8 mouse cellular contexts compared by ENCODE assay signal in genomic region chr4:95082481-95083088, GRCm38 (mm10). TPM values are rescaled to one million over a fixed set of nuclear protein-coding genes. Genes with fewer than 3 reads are reported as not detected.
A peak's percentile ranks its signal among the peaks of the same experiment; 100 is the strongest.
DNase-seq lines count a peak whose midpoint lies in the region; ATAC-seq and TF ChIP-seq lines count a peak whose summit lies in the region.

No protein-coding gene starts in this region.

- no peak for TF ChIP-seq POLR2A in thymus, adult 2 months (IDR thresholded peaks at IDR 0.05; ENCODE audit: control insufficient read depth, extremely low read depth, insufficient read depth, low read length, poor library complexity)

- H3K4me1 ChIP-seq in thymus, adult 2 months (replicated peaks; ENCODE audit: control insufficient read depth, insufficient read depth, low read length): no peaks in the 10 kb centered on the region
- H3K4me1 ChIP-seq in forebrain, embryonic 13.5 days: peaks cover 34% of the 10 kb centered on the region
- H3K4me1 ChIP-seq in stomach, embryonic 14.5 days (ENCODE audit: control insufficient read depth, insufficient read depth, low read length): peaks cover 24% of the 10 kb centered on the region

- no peak for DNase-seq in thymus, adult 2 months
- no peak for DNase-seq in thymus, postnatal 36 days
- DNase-seq in heart, postnatal 25 days (ENCODE audit: low spot score): peak; percentile 37
- peak; percentile 83 to 90 for DNase-seq in lung, adult 18-20 months
- no peak for DNase-seq in frontal cortex, postnatal 36 days (ENCODE audit: low spot score in 2 of 2)
- no peak for DNase-seq in left cerebral cortex, adult 9 months (ENCODE audit: low spot score in 2 of 2)

- no peak overlapping the region for H3K9ac ChIP-seq in forebrain, embryonic 13.5 days
- H3K9ac ChIP-seq in stomach, embryonic 14.5 days (replicated peaks; ENCODE audit: low read depth, low read length): no peak overlapping the region

- no peaks in the 10 kb centered on the region for H3K9me3 ChIP-seq in forebrain, embryonic 13.5 days (replicated peaks)
- H3K9me3 ChIP-seq in stomach, embryonic 14.5 days (ENCODE audit: control insufficient read depth, low read depth, low read length): no peaks in the 10 kb centered on the region

- TF ChIP-seq CTCF in thymus, adult 2 months (IDR thresholded peaks at IDR 0.05; ENCODE audit: borderline replicate concordance, control insufficient read depth, extremely low read depth, insufficient read depth, low read length, poor library complexity): no peak

- H3K4me3 ChIP-seq in thymus, adult 2 months (ENCODE audit: control insufficient read depth, insufficient read depth, low read length): no peak overlapping the region
- no peak overlapping the region for H3K4me3 ChIP-seq in forebrain, embryonic 13.5 days
- no peak overlapping the region for H3K4me3 ChIP-seq in stomach, embryonic 14.5 days (ENCODE audit: low read depth, low read length)

- WGBS in thymus, adult 2 months: 78% methylated on average over 4 of the region's 4 CpGs
- WGBS in forebrain, embryonic 13.5 days: 43% methylated on average over 4 of the region's 4 CpGs
- 45% methylated on average over 4 of the region's 4 CpGs for WGBS in stomach, embryonic 14.5 days

- ATAC-seq in forebrain, embryonic 13.5 days: peak; percentile 59; the same call in 1 of the 2 replicates
- ATAC-seq in stomach, embryonic 14.5 days (ENCODE audit: insufficient number of reproducible peaks, insufficient read depth, low FRiP score, low read depth): peak; percentile 59; the same call in 1 of the 2 replicates

- intact Hi-C loops in heart, postnatal 25 days (cut with DNase I): no loop called here

- no peak overlapping the region for H3K4me2 ChIP-seq in forebrain, embryonic 13.5 days
- no peak overlapping the region for H3K4me2 ChIP-seq in stomach, embryonic 14.5 days (replicated peaks; ENCODE audit: low read depth, low read length)

- no peaks in the 10 kb centered on the region for H3K27me3 ChIP-seq in thymus, adult 2 months (ENCODE audit: control insufficient read depth, insufficient read depth, low read length)
- H3K27me3 ChIP-seq in forebrain, embryonic 13.5 days: peaks cover 4% of the 10 kb centered on the region
- no peaks in the 10 kb centered on the region for H3K27me3 ChIP-seq in stomach, embryonic 14.5 days (ENCODE audit: control insufficient read depth, insufficient read depth, low read length)

- H3K27ac ChIP-seq in thymus, adult 2 months (ENCODE audit: control insufficient read depth, insufficient read depth, low read length): peak overlapping the region; percentile 8; the same call in 1 of the 2 replicates
- H3K27ac ChIP-seq in forebrain, embryonic 13.5 days: peak overlapping the region; percentile 41; the same call in 1 of the 2 replicates
- H3K27ac ChIP-seq in stomach, embryonic 14.5 days (ENCODE audit: low read length): peak overlapping the region; percentile 81

- H3K36me3 ChIP-seq in thymus, adult 2 months (ENCODE audit: control insufficient read depth, insufficient read depth, low read length): no peaks in the 10 kb centered on the region
- no peaks in the 10 kb centered on the region for H3K36me3 ChIP-seq in forebrain, embryonic 13.5 days (ENCODE audit: poor library complexity, severe bottlenecking)
- H3K36me3 ChIP-seq in stomach, embryonic 14.5 days (ENCODE audit: control insufficient read depth, insufficient read depth, low read length): no peaks in the 10 kb centered on the region

RNA-seq across cellular contexts. Expression of gene Jun, which starts 30.6 kb away (rescaled TPM):
- polyA plus RNA-seq in thymus, adult 2 months (2012; rRNA removed): 17.3 and 18.7 TPM in 2 replicates
- 87.2 and 97.6 TPM in 2 replicates for polyA plus RNA-seq in forebrain, embryonic 13.5 days (2015; fragmentation: Nextera tagmentation; extraction: Ambion mirVana)
- 10 to 100 TPM; 41.1 to 58.1 TPM for total RNA-seq in heart, postnatal 25 days (2021)
- polyA plus RNA-seq in stomach, embryonic 14.5 days (2014; fragmentation: Nextera tagmentation; extraction: Ambion mirVana): 55.1 and 62.7 TPM in 2 replicates

Comparison
In these comparisons a context has a peak if more than half of its experiments do, and no peak if none do; other contexts are left out.
1. DNase-seq: peak in heart, postnatal 25 days (single experiment) and lung, adult 18-20 months (2 of 2); none in thymus, adult 2 months (single experiment), thymus, postnatal 36 days (0 of 2), frontal cortex, postnatal 36 days (0 of 2) and left cerebral cortex, adult 9 months (0 of 2).
2. H3K27ac ChIP-seq: peak in every context shown above with its lines; median percentile 81 in stomach, embryonic 14.5 days; 41 in forebrain, embryonic 13.5 days; 8 in thymus, adult 2 months.